Mouse (Mus musculus) forebrain, embryonic 13.5 days (tissue): ENCODE measurements at regions not wholly inside any gene's neighbourhood (a gene's known extent, or its start where the extent isn't known, plus 50 kb on each side); places are given as distances from the start of the nearest gene placed in this dataset.

ENCODE experiments used
- ATAC-seq: fragments of 200-750 bp; cut with Nextera tagmentation; 2 replicates; pipeline ENCODE4 v1.8.0; 2017
- H3K27ac ChIP-seq: fragments of 300-500 bp; sonication (generic); 2 replicates; pipeline ENCODE4 v1.5.1; 2015; ENCODE audit warnings: inconsistent platforms, mild to moderate bottlenecking, moderate library complexity
- H3K27me3 ChIP-seq: fragments of 300-500 bp; sonication (generic); 2 replicates; pipeline ENCODE4 v1.6.1; 2015; ENCODE audit warnings: mild to moderate bottlenecking, inconsistent platforms
- H3K36me3 ChIP-seq: fragments of 300-500 bp; sonication (generic); 2 replicates; pipeline ENCODE4 v1.6.1; 2015; ENCODE audit warnings: mild to moderate bottlenecking, inconsistent platforms; ENCODE audit not compliant: poor library complexity, severe bottlenecking
- H3K4me1 ChIP-seq: fragments of 300-500 bp; sonication (generic); 2 replicates; pipeline ENCODE4 v1.6.1; 2015; ENCODE audit warnings: inconsistent platforms
- H3K4me2 ChIP-seq: fragments of 300-500 bp; sonication (generic); 2 replicates; pipeline ENCODE4 v1.6.1; 2015; ENCODE audit warnings: inconsistent platforms, mild to moderate bottlenecking, moderate library complexity
- H3K4me3 ChIP-seq: fragments of 300-500 bp; sonication (generic); 2 replicates; pipeline ENCODE4 v1.5.1; 2015; ENCODE audit warnings: mild to moderate bottlenecking, inconsistent platforms
- H3K9ac ChIP-seq: fragments of 300-500 bp; sonication (generic); 2 replicates; pipeline ENCODE4 v1.6.1; 2015; ENCODE audit warnings: mild to moderate bottlenecking, inconsistent platforms
- H3K9me3 ChIP-seq: fragments of 300-500 bp; sonication (generic); replicated peaks from 2 replicates; pipeline ENCODE4 v1.6.1; 2016; ENCODE audit warnings: inconsistent platforms
- WGBS: fragments of 180-500 bp; shearing (Covaris S2); methylation state at CpG from one replicate; pipeline ENCODE4 v1.1.7; 2015; 5-methylcytosine and 5-hydroxymethylcytosine counted together

DNA sequence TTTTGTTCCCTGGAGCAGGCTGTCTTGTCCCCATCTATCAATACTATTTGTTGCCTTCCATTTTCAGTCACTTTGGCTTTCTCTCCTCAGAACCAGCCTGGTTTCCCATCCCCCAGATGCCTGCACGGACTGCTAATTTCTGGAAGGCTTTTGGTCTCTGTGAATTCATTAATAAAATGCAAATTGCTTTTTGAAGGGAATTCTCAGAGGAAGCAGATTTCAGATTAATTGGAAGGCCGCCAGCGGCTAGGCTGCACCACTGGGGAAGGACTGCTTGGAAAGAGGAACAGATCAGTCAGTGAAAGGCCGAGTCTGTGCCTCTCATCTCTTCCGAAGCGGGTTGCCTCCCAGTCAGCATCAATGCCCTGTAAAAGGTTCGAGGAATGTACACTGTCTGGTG is 73.8 kb downstream of the Gpr6 start:
- WGBS: 18% methylated on average over 7 of the region's 7 CpGs
- H3K4me2 ChIP-seq: 0 out of 2 replicates have a peak overlapping the region, but pooled peaks have one; percentile 0
- peaks cover 14% of the 10 kb centered on the region for H3K4me1 ChIP-seq
- H3K9ac ChIP-seq: no peak overlapping the region
- peak; percentile 88 for ATAC-seq
- H3K27me3 ChIP-seq: no peaks in the 10 kb centered on the region
- no peaks in the 10 kb centered on the region for H3K9me3 ChIP-seq
- no peaks in the 10 kb centered on the region for H3K36me3 ChIP-seq
- H3K27ac ChIP-seq: peak overlapping the region; percentile 61
- no peak overlapping the region for H3K4me3 ChIP-seq

DNA sequence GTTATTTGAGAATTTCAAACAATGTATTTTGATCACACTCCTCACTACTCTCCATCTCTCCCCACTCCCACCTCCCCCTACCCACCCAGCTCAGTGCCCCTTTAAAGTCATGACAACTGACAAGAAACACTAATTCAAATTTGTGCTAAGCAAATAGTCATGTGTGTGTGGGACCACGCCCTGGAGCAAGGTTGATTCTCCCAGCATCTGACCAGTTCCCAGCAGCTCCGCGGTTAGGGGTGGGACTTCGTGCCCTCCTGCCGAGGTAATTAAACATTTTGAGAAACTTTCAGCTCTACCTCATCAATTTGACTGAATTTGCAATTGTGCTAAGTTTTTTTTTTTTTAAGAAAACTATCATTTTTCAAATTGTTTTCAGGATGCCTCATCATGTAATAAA is 74.5 kb downstream of the Gpr6 start:
- no peak overlapping the region for H3K27ac ChIP-seq

More for the DNA sequence above, 74.5 kb downstream of the Gpr6 start:
- Histone ChIP-seq H3K36me3 (no peaks in the 10 kb centered on the region), H3K9me3 (no peaks in the 10 kb centered on the region), H3K4me3 (no peak overlapping the region), H3K27me3 (no peaks in the 10 kb centered on the region), H3K9ac (no peak overlapping the region), H3K4me2 (no peak overlapping the region), H3K4me1 (peaks cover 14% of the 10 kb centered on the region)
- no peak for ATAC-seq
- 62% methylated on average over 5 of the region's 5 CpGs for WGBS
